In genomic region chr3:129206776-129207175, GRCm38 (mm10) we compare ENCODE assay signal across 18 mouse cellular contexts. TPM values are rescaled to one million over a fixed set of nuclear protein-coding genes. Genes with fewer than 3 reads are reported as not detected.
A peak's percentile ranks its signal among the peaks of the same experiment; 100 is the strongest.
DNase-seq lines count a peak whose midpoint lies in the region; ATAC-seq and TF ChIP-seq lines count a peak whose summit lies in the region.
"Had no signal": no experiment of that assay in that cellular context is flagged by ENCODE, and none has a peak within 500 bp of the region (broad histone marks: within the 10 kb centered on the region; RNA-seq: fewer than 3 reads in every experiment).

No protein-coding gene starts in this region.

- no peaks in the 10 kb centered on the region for H3K36me3 ChIP-seq in intestine, embryonic 14.5 days (ENCODE audit: control insufficient read depth, insufficient read depth, low read length)
- no peaks in the 10 kb centered on the region for H3K36me3 ChIP-seq in intestine, embryonic 16.5 days (ENCODE audit: control insufficient read depth, insufficient read depth, low read length)
- H3K36me3 ChIP-seq in embryonic facial prominence, embryonic 12.5 days: no peaks in the 10 kb centered on the region
- H3K36me3 ChIP-seq in midbrain, embryonic 13.5 days: no peaks in the 10 kb centered on the region

- peaks cover 98% of the 10 kb centered on the region for H3K27me3 ChIP-seq in intestine, embryonic 14.5 days (replicated peaks; ENCODE audit: control insufficient read depth, insufficient read depth, low read length)
- H3K27me3 ChIP-seq in intestine, embryonic 16.5 days (replicated peaks; ENCODE audit: control insufficient read depth, insufficient read depth, low read length): peaks cover 50% of the 10 kb centered on the region
- peaks cover 84% of the 10 kb centered on the region for H3K27me3 ChIP-seq in embryonic facial prominence, embryonic 12.5 days
- peaks cover 98% of the 10 kb centered on the region for H3K27me3 ChIP-seq in midbrain, embryonic 13.5 days

- intact Hi-C loops in left cerebral cortex, adult 2 months (cut with DNase I): loop anchor here (10.0 kb wide), 2 partner anchors 692 to 1202 kb away; no protein-coding TSS in a partner anchor

- no peak overlapping the region for H3K9ac ChIP-seq in intestine, embryonic 14.5 days (ENCODE audit: low read length)
- no peak overlapping the region for H3K9ac ChIP-seq in intestine, embryonic 16.5 days (ENCODE audit: low read depth, low read length)
- 0 out of 2 replicates have a peak overlapping the region, but pooled peaks have one; percentile 12 for H3K9ac ChIP-seq in embryonic facial prominence, embryonic 12.5 days
- peak overlapping the region; percentile 28; the same call in 1 of the 2 replicates for H3K9ac ChIP-seq in midbrain, embryonic 13.5 days (replicated peaks)

- WGBS in intestine, embryonic 14.5 days: 22% methylated on average over 13 of the region's 13 CpGs
- 38% methylated on average over 13 of the region's 13 CpGs for WGBS in intestine, embryonic 16.5 days
- WGBS in embryonic facial prominence, embryonic 12.5 days: 4% methylated on average over 13 of the region's 13 CpGs
- 1% methylated on average over 13 of the region's 13 CpGs for WGBS in midbrain, embryonic 13.5 days

- DNase-seq in intestine, embryonic 14.5 days (ENCODE audit: low spot score): peak; percentile 52
- peak; percentile 22 for DNase-seq in R1 (ENCODE audit: low read depth, low spot score)
- DNase-seq in testis, postnatal 10 days (ENCODE audit: low spot score): no peak
- DNase-seq in ovary, postnatal 36 days (ENCODE audit: low spot score): no peak
- no peak for DNase-seq in left cerebral cortex, adult 2 months (ENCODE audit: extremely low spot score in 1 of 2, low spot score in 2 of 2)
- DNase-seq: adrenal gland, postnatal 25 days; B cell, adult 2 months; cerebellum, postnatal 36 days; gastrocnemius, postnatal 10 days; heart, postnatal 10 days; kidney, adult 8-10 months; lung, adult 18-20 months; right cerebral cortex, postnatal 25 days had no signal

- ATAC-seq in intestine, embryonic 14.5 days (replicated peaks; ENCODE audit: low FRiP score, low TSS enrichment, low read depth): no peak
- ATAC-seq in intestine, embryonic 16.5 days: no peak
- no peak for ATAC-seq in embryonic facial prominence, embryonic 12.5 days (ENCODE audit: insufficient number of reproducible peaks, insufficient read depth, low FRiP score, low TSS enrichment)
- no peak for ATAC-seq in midbrain, embryonic 13.5 days
- ATAC-seq: hindbrain, embryonic 16.5 days had no signal

- H3K4me3 ChIP-seq in intestine, embryonic 14.5 days (ENCODE audit: low read depth, low read length): no peak overlapping the region
- H3K4me3 ChIP-seq in intestine, embryonic 16.5 days (ENCODE audit: low read length): no peak overlapping the region
- H3K4me3 ChIP-seq in embryonic facial prominence, embryonic 12.5 days: peak overlapping the region; percentile 14
- H3K4me3 ChIP-seq in midbrain, embryonic 13.5 days (replicated peaks): peak overlapping the region; percentile 22
- no peak overlapping the region for H3K4me3 ChIP-seq in left cerebral cortex, adult 2 months

- H3K4me2 ChIP-seq in intestine, embryonic 14.5 days (ENCODE audit: low read length): no peak overlapping the region
- H3K4me2 ChIP-seq in intestine, embryonic 16.5 days (ENCODE audit: low read depth, low read length): no peak overlapping the region
- peak overlapping the region; percentile 35 for H3K4me2 ChIP-seq in embryonic facial prominence, embryonic 12.5 days (replicated peaks)
- H3K4me2 ChIP-seq in midbrain, embryonic 13.5 days (replicated peaks): peak overlapping the region; percentile 40

- no peak overlapping the region for H3K27ac ChIP-seq in intestine, embryonic 14.5 days (ENCODE audit: low read depth)
- no peak overlapping the region for H3K27ac ChIP-seq in intestine, embryonic 16.5 days (ENCODE audit: low read length)
- H3K27ac ChIP-seq in embryonic facial prominence, embryonic 12.5 days: no peak overlapping the region
- peak overlapping the region; percentile 39; the same call in 1 of the 2 replicates for H3K27ac ChIP-seq in midbrain, embryonic 13.5 days
- no peak overlapping the region for H3K27ac ChIP-seq in left cerebral cortex, adult 2 months
- H3K27ac ChIP-seq: macrophage had no signal

- H3K9me3 ChIP-seq in intestine, embryonic 14.5 days (ENCODE audit: control insufficient read depth, low read length): no peaks in the 10 kb centered on the region
- no peaks in the 10 kb centered on the region for H3K9me3 ChIP-seq in intestine, embryonic 16.5 days (ENCODE audit: control insufficient read depth, low read length)
- no peaks in the 10 kb centered on the region for H3K9me3 ChIP-seq in embryonic facial prominence, embryonic 12.5 days
- no peaks in the 10 kb centered on the region for H3K9me3 ChIP-seq in midbrain, embryonic 13.5 days

- TF ChIP-seq CTCF in left cerebral cortex, adult 2 months (IDR thresholded peaks at IDR 0.05): no peak

- peaks cover 7% of the 10 kb centered on the region; the same call in 1 of the 2 replicates for H3K4me1 ChIP-seq in intestine, embryonic 14.5 days (replicated peaks; ENCODE audit: control insufficient read depth, insufficient read depth, low read length)
- peaks cover 8% of the 10 kb centered on the region for H3K4me1 ChIP-seq in intestine, embryonic 16.5 days (ENCODE audit: control insufficient read depth, insufficient read depth, low read length)
- 0 out of 2 replicates have a peak, but pooled peaks cover 6% of the 10 kb centered on the region for H3K4me1 ChIP-seq in embryonic facial prominence, embryonic 12.5 days
- H3K4me1 ChIP-seq in midbrain, embryonic 13.5 days (replicated peaks): peaks cover 15% of the 10 kb centered on the region

RNA-seq across cellular contexts. Expression of gene Pitx2, which starts 7.1 kb away (rescaled TPM):
- 35.6 and 48.0 TPM in 2 replicates for polyA plus RNA-seq in intestine, embryonic 14.5 days (2014; fragmentation: Nextera tagmentation; extraction: Ambion mirVana)
- polyA plus RNA-seq in intestine, embryonic 16.5 days (2015; fragmentation: Nextera tagmentation; extraction: Ambion mirVana): 28.1 and 29.0 TPM in 2 replicates
- polyA plus RNA-seq in embryonic facial prominence, embryonic 12.5 days (2016; fragmentation: Nextera tagmentation; extraction: Ambion mirVana): 54.6 and 55.2 TPM in 2 replicates
- 59.2 and 101 TPM in 2 replicates for polyA plus RNA-seq in midbrain, embryonic 13.5 days (2015; fragmentation: Nextera tagmentation; extraction: Ambion mirVana)
- not detected for total RNA-seq in left cerebral cortex, adult 2 months (2021)
- polyA plus RNA-seq: macrophage had no signal

Comparison
In these comparisons a context has a peak if more than half of its experiments do, and no peak if none do; other contexts are left out.
1. DNase-seq: peak in intestine, embryonic 14.5 days (single experiment) and R1 (single experiment); none in testis, postnatal 10 days (single experiment), ovary, postnatal 36 days (single experiment) and left cerebral cortex, adult 2 months (0 of 2).
2. H3K4me2 ChIP-seq: peak in embryonic facial prominence, embryonic 12.5 days (single experiment) and midbrain, embryonic 13.5 days (single experiment); none in intestine, embryonic 14.5 days (single experiment) and intestine, embryonic 16.5 days (single experiment).
3. H3K4me3 ChIP-seq: peak in embryonic facial prominence, embryonic 12.5 days (single experiment) and midbrain, embryonic 13.5 days (single experiment); none in intestine, embryonic 14.5 days (single experiment), intestine, embryonic 16.5 days (single experiment) and left cerebral cortex, adult 2 months (single experiment).
4. H3K9ac ChIP-seq: peak in embryonic facial prominence, embryonic 12.5 days (single experiment) and midbrain, embryonic 13.5 days (single experiment); none in intestine, embryonic 14.5 days (single experiment) and intestine, embryonic 16.5 days (single experiment).